19 mouse cellular contexts compared by ENCODE assay signal in the genomic region with DNA sequence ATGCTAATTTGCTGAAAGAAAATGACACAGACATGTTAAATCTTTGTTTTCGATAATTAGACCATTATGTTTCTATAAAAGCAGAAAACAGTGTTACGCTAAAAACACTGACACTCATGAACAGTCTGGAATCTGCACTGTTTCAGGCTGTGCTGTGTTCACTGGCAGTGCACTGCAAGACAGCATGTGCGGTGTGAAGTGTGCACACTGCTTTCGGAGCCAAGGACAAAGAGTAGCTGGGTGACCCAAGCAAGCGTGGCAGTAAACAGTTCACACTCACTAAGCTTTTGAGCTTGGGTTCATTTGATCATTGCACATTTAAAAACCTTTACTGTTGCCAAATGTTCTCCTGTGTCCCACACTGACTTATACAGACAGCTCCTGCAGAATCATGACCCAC. TPM values are rescaled to one million over a fixed set of nuclear protein-coding genes. Genes with fewer than 3 reads are reported as not detected.
DNase-seq lines count a peak whose midpoint lies in the region; ATAC-seq and TF ChIP-seq lines count a peak whose summit lies in the region.
"Had no signal": no experiment of that assay in that cellular context is flagged by ENCODE, and none has a peak within 500 bp of the region (broad histone marks: within the 10 kb centered on the region; RNA-seq: fewer than 3 reads in every experiment).

No protein-coding gene starts in this region.

- no peaks in the 10 kb centered on the region for H3K36me3 ChIP-seq in heart, embryonic 11.5 days (ENCODE audit: control insufficient read depth, insufficient read depth, low read length)
- no peaks in the 10 kb centered on the region for H3K36me3 ChIP-seq in kidney, embryonic 15.5 days
- H3K36me3 ChIP-seq in lung, postnatal 0 days (ENCODE audit: insufficient read depth, low read length), result no peaks in the 10 kb centered on the region
- H3K36me3 ChIP-seq: stomach, embryonic 15.5 days had no signal

- no peaks in the 10 kb centered on the region for H3K9me3 ChIP-seq in heart, embryonic 11.5 days (replicated peaks; ENCODE audit: control insufficient read depth, low read length)
- H3K9me3 ChIP-seq in kidney, embryonic 15.5 days (replicated peaks), result no peaks in the 10 kb centered on the region
- no peaks in the 10 kb centered on the region for H3K9me3 ChIP-seq in lung, postnatal 0 days (ENCODE audit: low read length)
- H3K9me3 ChIP-seq: embryonic facial prominence, embryonic 10.5 days; stomach, embryonic 15.5 days had no signal

- TF ChIP-seq EP300 in lung, postnatal 0 days (IDR thresholded peaks at IDR 0.05), result no peak

- no peak overlapping the region for H3K9ac ChIP-seq in heart, embryonic 11.5 days (ENCODE audit: low read depth, low read length)
- H3K9ac ChIP-seq in kidney, embryonic 15.5 days, result no peak overlapping the region
- H3K9ac ChIP-seq in lung, postnatal 0 days (replicated peaks; ENCODE audit: low read depth), result no peak overlapping the region
- H3K9ac ChIP-seq: liver, embryonic 14.5 days; stomach, embryonic 15.5 days had no signal

- ATAC-seq in heart, embryonic 11.5 days (replicated peaks; ENCODE audit: insufficient number of reproducible peaks, low FRiP score, low TSS enrichment), result no peak
- ATAC-seq in kidney, embryonic 15.5 days (replicated peaks; ENCODE audit: low FRiP score), result no peak
- ATAC-seq in lung, postnatal 0 days, result peak; percentile 34; the same call in 1 of the 2 replicates
- ATAC-seq in granulocyte monocyte progenitor cell, adult 5-6 weeks (replicated peaks; ENCODE audit: poor library complexity, severe bottlenecking), result no peak

- H3K27me3 ChIP-seq in heart, embryonic 11.5 days (ENCODE audit: control insufficient read depth, insufficient read depth, low read length), result no peaks in the 10 kb centered on the region
- no peaks in the 10 kb centered on the region for H3K27me3 ChIP-seq in kidney, embryonic 15.5 days
- no peaks in the 10 kb centered on the region for H3K27me3 ChIP-seq in lung, postnatal 0 days (replicated peaks; ENCODE audit: insufficient read depth, low read length)
- H3K27me3 ChIP-seq: stomach, embryonic 15.5 days had no signal

- no peak for TF ChIP-seq CTCF in lung, postnatal 0 days (IDR thresholded peaks at IDR 0.05)

- H3K4me3 ChIP-seq in heart, embryonic 11.5 days (ENCODE audit: low read depth, low read length), result no peak overlapping the region
- no peak overlapping the region for H3K4me3 ChIP-seq in kidney, embryonic 15.5 days (replicated peaks)
- H3K4me3 ChIP-seq in lung, postnatal 0 days (ENCODE audit: low read depth, low read length), result no peak overlapping the region
- H3K4me3 ChIP-seq: embryonic facial prominence, embryonic 10.5 days; stomach, embryonic 15.5 days had no signal

- no peak overlapping the region for H3K4me2 ChIP-seq in heart, embryonic 11.5 days
- H3K4me2 ChIP-seq in kidney, embryonic 15.5 days, result no peak overlapping the region
- H3K4me2 ChIP-seq in lung, postnatal 0 days (replicated peaks; ENCODE audit: low read depth, low read length), result no peak overlapping the region
- H3K4me2 ChIP-seq: stomach, embryonic 15.5 days had no signal

- peak; percentile 82 for DNase-seq in heart, adult 11 months
- peak; percentile 43 for DNase-seq in kidney, postnatal 14 days
- DNase-seq in lung, postnatal 0 days (ENCODE audit: low spot score), result peak; percentile 26
- no peak for DNase-seq in lung, adult 18-20 months
- DNase-seq: cerebellum, adult 9-10 months; heart, adult 18-20 months; heart, postnatal 36 days; kidney, adult 8-10 months; left cerebral cortex, postnatal 4 days; lung, postnatal 4 days; right cerebral cortex, postnatal 25 days; thymus, adult 18-20 months; thymus, postnatal 4 days had no signal

- WGBS in heart, embryonic 11.5 days (ENCODE audit: insufficient replicate concordance), result 86% methylated on average over 5 of the region's 5 CpGs
- WGBS in kidney, embryonic 15.5 days, result 87% methylated on average over 5 of the region's 5 CpGs
- 68% methylated on average over 5 of the region's 5 CpGs for WGBS in lung, postnatal 0 days

- H3K4me1 ChIP-seq in heart, embryonic 11.5 days (ENCODE audit: control insufficient read depth, insufficient read depth, low read length), result peaks cover 12% of the 10 kb centered on the region
- H3K4me1 ChIP-seq in kidney, embryonic 15.5 days, result peaks cover 45% of the 10 kb centered on the region
- H3K4me1 ChIP-seq in lung, postnatal 0 days (ENCODE audit: insufficient read depth, low read depth, low read length), result peaks cover 5% of the 10 kb centered on the region; the same call in 1 of the 2 replicates

- no peak overlapping the region for H3K27ac ChIP-seq in heart, embryonic 11.5 days (ENCODE audit: low read depth, low read length)
- H3K27ac ChIP-seq in kidney, embryonic 15.5 days, result no peak overlapping the region; the same call in 1 of the 2 replicates
- H3K27ac ChIP-seq in lung, postnatal 0 days (ENCODE audit: low read length), result no peak overlapping the region
- H3K27ac ChIP-seq: embryonic facial prominence, embryonic 10.5 days; liver, embryonic 14.5 days; stomach, embryonic 15.5 days had no signal

RNA-seq across cellular contexts. Expression of a gene that starts 32.2 kb away (rescaled TPM):
- 10.1 and 11.0 TPM in 2 replicates for polyA plus RNA-seq in heart, embryonic 11.5 days (2014; fragmentation: Nextera tagmentation; extraction: Ambion mirVana)
- polyA plus RNA-seq in kidney, embryonic 15.5 days (2015; fragmentation: Nextera tagmentation; extraction: Ambion mirVana), result 25.7 and 27.7 TPM in 2 replicates
- polyA plus RNA-seq in lung, postnatal 0 days (2015; fragmentation: Nextera tagmentation; extraction: Ambion mirVana), result 34.9 and 37.5 TPM in 2 replicates
- 26.9 TPM in 2 replicates for total RNA-seq in granulocyte monocyte progenitor cell, adult 5-6 weeks (2014; fragmentation: Nextera tagmentation)
- 13.0 and 13.1 TPM in 2 replicates for total RNA-seq in granulocyte monocyte progenitor cell, adult 5-6 weeks (2017)

Comparison
In these comparisons a context has a peak if more than half of its experiments do, and no peak if none do; other contexts are left out.
1. DNase-seq: peak in heart, adult 11 months (single experiment), kidney, postnatal 14 days (single experiment) and lung, postnatal 0 days (single experiment); none in lung, adult 18-20 months (0 of 2).